Mouse (Mus musculus) urinary bladder, postnatal 10 days (tissue): ENCODE results near the gene Hhex.
A peak's percentile ranks its signal among the peaks of the same experiment; 100 is the strongest.

ENCODE experiments used
- DNase-seq: peaks from one replicate; pipeline ENCODE4 v3.0.0; 2022; ENCODE audit warnings: low spot score

The Hhex gene

GRCm38 (mm10) chr19:37434263-37434951, at the start of gene Hhex:
Gene Hhex (plus strand): TSS chr19:37434810.
- DNase-seq, result peak; percentile 27

- no peak for DNase-seq
Observed at GRCm38 (mm10) chr19:37386126-37386525, 48.5 kb upstream of the Hhex start.

DNA sequence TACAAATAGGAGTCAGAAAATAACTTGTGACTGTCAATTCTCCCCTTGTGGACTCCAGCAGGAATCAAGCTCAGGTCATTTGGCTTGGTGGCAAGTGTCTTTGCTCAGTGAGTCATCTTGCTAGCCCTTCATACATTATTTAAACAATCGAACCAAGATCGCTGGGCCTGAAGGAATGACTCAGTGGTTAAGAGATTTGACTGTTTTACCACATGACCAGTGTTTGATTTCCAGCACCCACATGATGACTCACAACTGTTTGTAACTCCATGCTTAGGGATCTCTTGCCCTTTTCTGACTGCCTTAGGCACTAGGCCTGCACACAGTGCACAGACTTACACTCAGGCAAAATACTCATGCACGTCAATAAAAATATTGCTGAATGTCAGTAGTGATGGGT, 42.7 kb upstream of the Hhex start:
- DNase-seq, result no peak

DNA sequence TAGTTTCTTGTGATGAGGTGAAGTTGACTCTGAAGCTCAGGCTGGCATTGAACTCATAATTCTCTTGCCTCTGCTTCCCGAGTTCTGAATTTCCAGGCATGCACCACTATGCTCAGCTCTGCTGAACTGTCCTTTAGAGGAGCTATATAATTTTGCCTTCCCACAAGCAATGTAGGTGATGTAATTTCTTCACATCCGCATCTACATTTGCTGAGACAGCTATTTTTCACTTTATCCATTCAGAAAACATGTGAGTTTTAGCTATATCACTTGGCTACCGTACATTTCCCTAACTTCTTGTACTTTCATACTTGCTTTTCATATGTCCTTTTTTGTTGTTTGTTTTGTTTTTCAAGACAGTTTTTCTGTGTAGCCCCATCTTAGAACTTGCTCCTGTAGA, 38.3 kb upstream of the Hhex start:
- no peak for DNase-seq

- DNase-seq, result no peak
Observed at GRCm38 (mm10) chr19:37400936-37401335, 33.7 kb upstream of the Hhex start.

DNA sequence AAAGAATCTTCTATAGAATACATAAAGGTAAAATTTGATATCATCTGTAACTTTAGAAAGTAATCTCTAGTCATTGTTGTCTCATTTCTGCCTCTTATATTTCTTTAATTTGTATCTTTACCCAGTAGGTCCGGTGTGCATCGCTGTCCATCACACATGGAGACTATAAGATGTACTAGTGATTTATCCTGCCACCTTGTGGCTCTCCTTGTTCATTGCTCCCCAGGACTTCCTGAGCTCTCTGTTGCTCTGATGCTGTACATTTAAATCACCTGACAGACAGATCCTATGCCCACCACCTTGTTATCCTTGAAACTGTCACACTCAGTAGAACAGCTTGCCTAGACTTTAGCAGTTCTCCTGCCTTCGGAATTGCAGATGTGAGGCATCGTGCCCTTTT, 16.3 kb upstream of the Hhex start:
- DNase-seq, result no peak

DNA sequence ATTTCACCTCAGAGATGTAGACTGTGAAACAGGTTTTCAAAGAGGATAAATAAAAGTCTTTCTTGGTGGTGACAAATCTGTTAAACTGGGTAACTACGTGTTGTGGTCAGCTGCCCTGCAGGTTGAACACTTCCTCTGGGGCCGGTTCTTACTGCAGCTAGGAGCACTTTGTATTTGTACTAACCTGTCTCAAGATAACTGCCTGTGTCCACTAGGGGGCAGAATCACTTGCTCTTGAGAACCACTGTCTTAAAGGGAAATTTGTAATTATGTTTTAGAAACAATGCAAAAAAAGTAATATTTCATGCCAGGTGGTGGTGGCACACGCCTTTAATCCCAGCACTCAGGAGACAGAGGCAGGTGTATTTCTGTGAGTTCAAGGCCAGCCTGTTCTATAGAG, 15.0 kb upstream of the Hhex start:
- DNase-seq, result no peak

GRCm38 (mm10) chr19:37428589-37428988, 6.0 kb upstream of the Hhex start:
- no peak for DNase-seq

DNA sequence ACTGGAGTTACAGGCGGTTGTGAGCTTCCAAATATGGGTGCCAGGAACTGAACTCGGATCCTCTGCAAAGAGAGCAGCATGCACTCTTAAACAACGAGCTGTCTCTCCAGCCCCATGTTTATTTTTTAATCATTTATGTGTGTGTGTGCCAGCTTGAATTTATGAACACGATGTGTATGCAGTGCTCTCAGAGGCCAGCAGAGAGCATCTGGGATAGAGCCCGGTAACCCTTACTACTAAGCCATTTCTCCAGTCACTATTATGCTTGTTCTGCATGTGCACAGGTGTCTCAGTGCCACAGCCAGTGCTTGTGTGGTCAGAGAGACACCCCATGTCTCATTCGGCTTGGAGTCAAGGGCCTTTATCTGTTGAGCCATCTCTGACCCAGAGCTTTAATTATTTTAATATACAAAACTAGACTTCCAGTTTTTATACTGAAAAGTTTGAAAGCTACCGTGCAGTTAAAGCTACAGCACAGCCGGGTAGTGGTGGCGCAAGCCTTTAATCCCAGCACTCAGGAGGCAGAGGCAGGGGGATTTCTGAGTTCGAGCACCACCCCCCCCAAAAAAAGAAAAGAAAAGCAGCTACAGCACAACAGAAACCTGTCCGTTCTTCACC, 3.4 kb upstream of the Hhex start:
- DNase-seq, result no peak

GRCm38 (mm10) chr19:37432868-37433570, 1.6 kb upstream of the Hhex start:
- no peak for DNase-seq

DNA sequence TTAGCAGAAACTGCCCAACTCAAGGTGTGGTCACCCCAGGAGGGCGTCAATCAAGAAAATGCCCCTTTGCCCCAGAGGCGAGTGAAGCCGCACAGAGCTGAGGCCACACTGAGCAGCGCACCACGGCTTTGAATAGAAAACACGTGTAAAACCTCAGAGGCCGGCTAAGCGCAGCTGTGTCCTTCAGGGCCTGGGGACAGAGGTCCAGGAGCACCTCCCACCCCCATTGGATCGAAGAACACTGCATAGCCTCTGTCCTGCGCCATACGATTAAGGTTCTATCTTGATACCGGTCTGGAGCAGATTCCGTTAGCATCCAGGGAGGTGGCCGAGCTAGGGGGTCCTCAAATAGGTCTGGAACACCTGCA, 731 bp upstream of the Hhex start:
- DNase-seq, result no peak

GRCm38 (mm10) chr19:37435041-37435852, 637 bp downstream of the Hhex start:
- DNase-seq, result peak; percentile 28

- DNase-seq, result no peak
Observed at GRCm38 (mm10) chr19:37435853-37436174, 1.2 kb downstream of the Hhex start.

GRCm38 (mm10) chr19:37436514-37437288, 2.1 kb downstream of the Hhex start:
- no peak for DNase-seq

DNA sequence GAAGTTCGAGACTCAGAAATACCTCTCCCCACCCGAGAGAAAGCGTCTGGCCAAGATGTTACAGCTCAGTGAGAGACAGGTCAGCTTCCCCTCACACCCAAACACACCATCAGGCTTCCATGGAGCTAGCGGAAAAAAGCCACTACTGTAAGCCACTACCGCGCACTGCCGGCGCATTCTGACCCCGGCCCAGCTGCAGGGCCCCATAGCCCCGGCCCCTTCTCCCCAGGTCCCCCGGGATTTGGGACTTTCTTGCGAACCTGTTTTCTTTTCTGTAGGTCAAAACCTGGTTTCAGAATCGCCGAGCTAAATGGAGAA, 2.6 kb downstream of the Hhex start:
- no peak for DNase-seq

DNA sequence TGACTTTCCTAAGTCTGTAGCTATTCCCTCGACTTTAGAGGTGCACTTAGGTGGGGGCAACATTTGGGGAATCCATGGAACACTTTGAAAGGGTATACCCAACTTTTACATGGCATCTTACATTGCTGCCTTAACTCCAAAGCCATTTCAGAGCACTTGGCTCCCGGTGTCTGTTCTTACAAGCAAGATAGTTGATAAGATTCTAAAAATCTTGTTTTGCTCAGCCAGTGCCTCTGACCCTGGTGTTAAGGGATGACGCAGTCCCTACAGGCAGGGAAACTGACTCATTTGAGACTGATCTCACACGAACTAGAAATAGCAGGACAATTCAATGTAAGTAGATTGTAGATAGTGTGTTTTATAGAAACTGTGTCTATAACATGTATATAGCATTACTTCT, 5.6 kb downstream of the Hhex start:
- no peak for DNase-seq

DNA sequence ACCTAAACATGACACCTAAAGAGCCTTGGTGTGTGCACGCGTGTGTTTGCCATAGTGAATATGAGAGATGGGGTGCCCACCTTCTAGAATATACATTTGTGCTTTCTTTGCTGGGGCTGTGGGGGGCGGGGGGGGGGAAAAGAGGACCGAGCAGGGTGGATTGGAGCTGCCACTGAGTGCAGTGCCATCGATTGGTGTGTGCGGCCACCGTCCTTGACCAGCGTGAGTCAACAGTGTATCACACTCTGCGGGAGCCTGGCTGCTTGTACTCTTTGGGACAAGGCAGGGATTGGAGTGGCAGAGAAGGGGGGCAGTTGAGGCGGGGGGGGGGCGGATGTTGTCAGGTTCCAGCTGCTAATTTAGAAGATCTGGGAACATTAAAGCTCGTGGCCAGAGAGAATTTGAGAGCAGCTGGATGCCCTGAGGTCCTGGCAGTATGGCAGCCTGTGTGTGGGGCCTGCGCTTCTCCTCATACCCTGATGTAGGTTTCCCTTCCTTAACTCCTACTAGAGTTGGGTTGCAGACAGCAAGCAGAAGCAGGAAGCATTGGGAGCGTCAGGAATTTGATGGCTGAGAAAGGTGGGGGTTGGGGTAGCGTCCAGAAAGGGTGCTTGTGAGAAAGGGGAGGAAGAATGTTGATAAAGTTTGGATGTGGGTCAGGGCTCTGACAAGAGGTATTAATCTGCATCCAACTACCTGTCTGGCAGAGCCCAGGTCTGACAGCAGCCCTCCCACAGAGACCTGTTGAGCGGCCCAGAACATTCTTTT, 6.3 kb downstream of the Hhex start:
- DNase-seq, result no peak

GRCm38 (mm10) chr19:37442524-37443286, 8.1 kb downstream of the Hhex start:
- no peak for DNase-seq

DNA sequence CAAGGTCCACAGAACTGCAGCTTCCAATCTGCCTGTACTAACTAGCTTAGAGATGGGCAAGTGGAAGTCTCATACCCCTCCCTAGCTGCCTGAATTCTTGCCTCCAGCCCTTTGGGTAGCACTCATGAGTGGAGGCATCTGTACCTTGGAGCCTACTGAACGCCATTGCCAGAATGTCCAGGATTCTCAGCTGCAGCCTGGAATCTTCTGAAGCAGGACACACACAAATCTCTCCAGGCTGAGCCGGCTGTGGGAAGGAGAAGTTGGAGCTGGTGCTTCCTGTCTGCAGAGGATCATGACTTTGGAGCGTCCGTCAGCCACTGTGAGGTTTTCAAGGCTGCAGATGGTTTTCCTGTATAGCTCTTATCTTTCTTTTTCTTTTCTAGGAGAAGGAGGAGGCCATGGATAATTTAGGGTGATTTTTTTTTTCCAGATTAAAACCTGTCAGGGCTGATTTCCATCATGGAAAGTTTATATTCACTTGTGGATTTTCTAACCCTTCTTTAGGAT, 9.1 kb downstream of the Hhex start:
- DNase-seq, result no peak

GRCm38 (mm10) chr19:37448212-37448611, 13.6 kb downstream of the Hhex start:
- DNase-seq, result no peak
